Mouse (Mus musculus) gastrocnemius, postnatal 10 days (tissue): ENCODE measurements around the gene Selenow. TPM values are rescaled to one million over a fixed set of nuclear protein-coding genes. Genes with fewer than 3 reads are reported as not detected.
"Not testable (repeated sequence)": the region's sequence is repeated elsewhere in the genome, so short reads cannot be mapped to it uniquely, and the experiment has no call there.

Experiments used
- DNase-seq: peaks from one replicate; pipeline ENCODE4 v3.0.0; 2021; ENCODE audit warnings: mixed read lengths
- total RNA-seq, 2 experiments: library from RNA; stranded (reverse); gene quantifications; 2 replicates each; pipeline ENCODE4 v1.2.3; 2021

Gene Selenow
- total RNA-seq, 2 experiments from 2014 or later, result 672 to 685 TPM

DNA sequence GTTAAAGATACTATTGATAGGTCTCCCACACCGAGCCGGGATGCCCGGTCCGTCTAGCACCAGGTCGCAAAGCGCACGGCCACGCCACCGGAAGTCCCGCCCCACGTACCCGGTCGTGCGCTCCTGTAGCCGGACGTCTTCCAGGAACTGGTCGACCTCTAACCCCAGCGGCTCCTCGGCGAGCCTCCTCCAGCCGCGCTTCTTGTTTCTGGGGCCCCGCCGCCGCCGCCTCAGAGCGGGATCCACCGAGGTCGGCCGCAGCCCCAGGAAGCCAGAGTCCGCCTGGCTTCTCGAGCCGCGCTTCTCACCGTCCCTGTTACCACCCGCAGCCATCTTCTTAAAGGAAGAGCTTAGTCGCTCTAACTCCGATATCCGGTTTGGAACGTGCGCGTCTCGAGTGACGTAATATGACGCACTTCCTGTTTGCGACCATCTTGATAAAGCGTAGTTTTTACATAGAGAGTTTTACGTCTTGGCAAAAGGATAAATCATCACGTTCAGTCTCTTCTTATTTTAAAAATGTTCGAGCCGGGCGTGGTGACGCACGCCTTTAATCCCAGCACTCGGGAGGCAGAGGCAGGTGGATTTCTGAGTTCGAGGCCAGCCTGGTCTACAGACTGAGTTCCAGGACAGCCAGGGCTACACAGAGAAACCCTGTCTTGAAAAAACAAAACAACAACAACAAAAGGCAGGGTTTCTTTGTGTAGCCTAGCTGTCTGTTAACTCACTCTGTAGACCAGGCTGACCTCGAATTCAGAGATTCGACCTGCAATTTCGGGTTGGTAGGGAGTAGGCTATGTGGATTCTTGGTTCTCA lies 23.7 kb upstream of the Selenow start, which contains the start of gene Nop53:
TSS of gene Nop53 (minus strand) at position 354 of the 816 bp plus-strand sequence.
- peak; percentile 90 for DNase-seq

- no peak for DNase-seq
Observed at GRCm38 (mm10) chr7:15945211-15945610, 23.0 kb upstream of the Selenow start.

DNA sequence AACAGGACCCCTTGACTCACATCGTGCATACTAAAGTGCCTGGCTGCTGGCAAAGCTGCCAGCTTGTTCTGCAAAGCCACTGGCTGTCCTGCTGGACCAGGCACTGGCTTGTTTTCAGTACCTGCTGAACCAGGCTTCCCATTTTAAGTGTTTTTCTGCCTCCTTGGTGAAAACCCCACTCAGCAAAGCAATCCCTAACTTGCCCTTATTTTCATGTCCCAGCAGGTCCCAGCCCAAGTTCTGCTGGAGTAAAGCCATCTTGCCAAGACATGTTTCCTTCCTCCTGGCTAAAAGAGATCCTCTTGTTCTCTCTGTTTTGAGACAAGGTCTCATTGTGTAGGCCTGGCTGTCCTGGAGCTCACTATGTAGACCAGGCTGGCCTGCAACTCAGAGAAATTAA lies 22.1 kb upstream of the Selenow start:
- no peak for DNase-seq

GRCm38 (mm10) chr7:15938621-15939020 lies 16.4 kb upstream of the Selenow start:
- no peak for DNase-seq

- DNase-seq, result no peak
Observed at GRCm38 (mm10) chr7:15937491-15937890, 15.3 kb upstream of the Selenow start.

GRCm38 (mm10) chr7:15933437-15934359 lies 11.5 kb upstream of the Selenow start:
- DNase-seq, result peak; percentile 28

DNA sequence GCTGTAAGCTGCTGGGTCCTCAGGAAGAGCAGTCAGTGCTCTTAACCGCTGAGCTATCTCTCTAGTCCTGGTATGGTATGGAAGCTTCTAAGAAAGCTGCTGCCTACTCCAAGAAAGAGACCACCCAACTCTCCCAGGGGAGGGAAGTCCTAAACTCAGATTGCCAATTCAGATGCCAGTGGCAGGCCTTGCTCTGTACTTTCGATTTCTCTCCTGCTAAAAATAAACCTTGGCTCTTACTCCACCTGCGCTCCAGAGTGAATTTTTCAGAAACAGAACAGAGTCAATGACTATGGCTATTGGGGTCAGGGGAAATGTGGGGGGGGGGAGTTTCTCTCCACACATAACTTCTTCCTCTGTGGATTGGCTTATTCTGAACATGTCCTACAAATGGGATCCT lies 9.4 kb upstream of the Selenow start:
- DNase-seq, result no peak

- DNase-seq, result no peak
Observed at GRCm38 (mm10) chr7:15930543-15930942, 8.3 kb upstream of the Selenow start.

DNA sequence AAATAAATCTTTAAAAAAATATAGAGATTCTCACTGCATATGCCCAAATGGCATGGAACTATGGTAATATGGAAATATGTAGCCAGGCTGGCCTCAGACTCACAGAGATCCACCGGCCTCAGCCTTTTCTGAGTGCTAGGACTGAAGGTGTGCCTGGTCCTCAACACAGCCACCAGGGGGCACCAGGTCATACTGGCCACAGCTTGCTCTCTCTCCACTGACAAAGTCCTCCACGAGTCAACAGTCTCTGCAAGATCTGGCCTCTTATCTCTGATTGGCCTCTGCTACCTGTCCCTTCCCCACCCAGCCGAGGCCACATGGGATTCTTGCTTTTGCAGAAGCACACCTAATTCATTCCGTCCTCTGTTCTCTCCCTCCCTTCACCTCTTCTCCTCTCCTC lies 7.7 kb upstream of the Selenow start:
- peak; percentile 66 for DNase-seq

DNA sequence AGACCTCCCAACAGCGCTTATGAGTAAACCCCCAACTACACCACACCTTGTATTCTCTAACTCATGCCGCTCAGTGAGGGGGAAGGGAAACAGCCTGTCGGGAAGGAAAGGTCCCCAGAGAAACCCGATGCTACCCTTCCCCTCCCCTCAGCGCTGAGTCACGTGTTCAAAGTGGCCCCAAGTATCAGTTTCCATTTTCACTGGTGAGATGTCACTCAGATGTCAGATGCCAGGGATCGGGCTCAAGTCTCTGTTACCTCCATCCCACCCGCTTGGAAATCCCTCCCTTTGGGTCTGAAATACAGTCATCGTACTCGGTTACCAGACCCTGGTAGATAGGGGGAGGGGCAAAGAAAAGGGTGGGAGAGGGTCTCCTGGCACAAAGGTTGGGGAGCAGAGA lies 406 bp downstream of the Selenow start:
- peak; percentile 31 for DNase-seq

GRCm38 (mm10) chr7:15920645-15921190 lies 1.5 kb downstream of the Selenow start:
- no peak for DNase-seq

GRCm38 (mm10) chr7:15919947-15920346 lies 2.3 kb downstream of the Selenow start:
- DNase-seq, result no peak

GRCm38 (mm10) chr7:15918371-15918770 lies 3.8 kb downstream of the Selenow start:
- no peak for DNase-seq

- DNase-seq, result no peak
Observed at GRCm38 (mm10) chr7:15916996-15917395, 5.2 kb downstream of the Selenow start.

GRCm38 (mm10) chr7:15916134-15916723 lies 6.0 kb downstream of the Selenow start:
- DNase-seq, result no peak

DNA sequence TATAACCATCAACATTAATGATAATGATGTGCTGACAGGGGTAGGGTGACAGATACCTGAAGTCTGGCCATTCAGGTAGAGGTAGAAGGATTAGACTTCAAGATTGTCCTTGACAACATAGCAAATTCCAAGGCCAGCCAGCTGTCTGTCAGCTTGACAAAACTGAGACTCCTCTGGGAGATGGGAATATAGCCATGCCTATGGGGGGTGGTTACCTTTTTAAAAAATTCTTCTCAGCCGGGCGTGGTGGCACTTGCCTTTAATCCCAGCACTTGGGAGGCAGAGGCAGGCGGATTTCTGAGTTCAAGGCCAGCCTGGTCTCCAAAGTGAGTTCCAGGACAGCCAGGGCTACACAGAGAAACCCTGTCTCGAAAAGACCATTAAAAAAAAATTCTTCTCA lies 6.5 kb downstream of the Selenow start:
- DNase-seq, result not testable (repeated sequence)

- DNase-seq, result no peak
Observed at GRCm38 (mm10) chr7:15914751-15915150, 7.5 kb downstream of the Selenow start.

- peak; percentile 41 for DNase-seq
Observed at GRCm38 (mm10) chr7:15914252-15914651, 8.0 kb downstream of the Selenow start.

DNA sequence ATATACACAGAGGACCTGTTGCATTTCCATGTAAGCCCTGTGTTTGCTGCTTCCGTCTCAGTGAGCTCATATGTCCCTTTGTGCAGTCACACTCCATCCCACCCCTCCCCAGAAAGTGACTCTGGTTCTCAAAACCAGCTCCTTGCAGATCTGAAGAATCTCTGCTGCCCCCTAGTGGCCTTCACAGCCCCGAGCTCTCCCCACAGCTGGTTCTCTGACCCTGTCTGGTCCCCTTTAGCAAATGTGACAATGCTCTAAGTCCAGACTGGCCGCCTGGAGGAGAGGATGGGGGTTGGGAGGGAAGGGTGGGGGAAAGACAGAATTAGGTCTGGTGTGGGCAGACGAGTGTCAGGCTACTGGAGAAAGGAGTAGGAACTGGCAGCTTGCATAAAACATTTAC lies 10.0 kb downstream of the Selenow start:
- DNase-seq, result peak; percentile 81

DNA sequence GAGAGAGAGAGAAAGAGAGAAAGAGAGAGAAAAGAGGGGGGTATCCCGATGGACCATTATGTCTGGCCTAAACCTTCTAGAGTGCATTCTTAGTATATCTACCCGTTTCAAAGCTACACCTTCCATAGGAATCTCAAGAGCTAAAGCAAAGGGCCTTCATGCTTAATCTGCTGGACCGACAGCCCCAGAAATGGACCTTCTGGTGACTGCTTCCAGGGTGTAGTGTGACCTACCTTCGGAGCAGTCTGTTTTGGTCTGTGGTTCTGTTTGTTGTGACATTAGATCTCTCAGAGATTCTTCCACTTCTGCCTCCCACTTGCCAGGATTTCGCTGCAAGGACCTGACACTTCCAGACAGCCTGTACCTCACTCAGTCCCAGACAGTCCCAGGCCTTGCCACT lies 11.7 kb downstream of the Selenow start:
- no peak for DNase-seq

DNA sequence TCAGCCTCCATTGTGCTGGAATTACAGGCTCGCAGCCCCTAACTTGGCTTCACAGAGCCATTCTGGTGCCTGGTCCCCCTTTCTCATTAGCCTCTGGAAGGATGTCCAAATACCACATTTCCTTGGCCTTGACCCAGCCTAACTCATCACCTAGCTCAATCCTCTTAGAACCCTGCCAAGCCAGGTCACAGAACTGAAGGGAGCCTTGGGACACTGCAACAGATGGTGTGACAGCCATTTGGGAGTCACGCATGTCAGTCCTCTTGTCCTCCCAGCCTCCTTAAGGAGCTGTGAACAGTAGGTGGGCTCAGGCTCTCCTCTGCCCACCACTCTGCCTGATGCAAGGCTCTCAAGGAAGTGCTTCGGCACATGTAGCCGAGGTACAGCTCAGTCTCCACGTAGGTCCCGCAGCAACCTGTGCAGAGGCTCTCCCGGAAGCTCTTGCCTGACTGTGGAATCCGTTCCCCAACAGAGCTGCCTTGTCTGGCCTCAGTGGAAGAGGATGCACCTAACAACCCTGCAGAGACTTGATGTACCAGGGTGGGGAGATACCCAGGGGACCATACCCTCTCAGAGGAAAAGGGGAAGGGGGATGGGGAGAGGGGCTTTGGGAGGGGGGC lies 14.1 kb downstream of the Selenow start:
- no peak for DNase-seq

DNA sequence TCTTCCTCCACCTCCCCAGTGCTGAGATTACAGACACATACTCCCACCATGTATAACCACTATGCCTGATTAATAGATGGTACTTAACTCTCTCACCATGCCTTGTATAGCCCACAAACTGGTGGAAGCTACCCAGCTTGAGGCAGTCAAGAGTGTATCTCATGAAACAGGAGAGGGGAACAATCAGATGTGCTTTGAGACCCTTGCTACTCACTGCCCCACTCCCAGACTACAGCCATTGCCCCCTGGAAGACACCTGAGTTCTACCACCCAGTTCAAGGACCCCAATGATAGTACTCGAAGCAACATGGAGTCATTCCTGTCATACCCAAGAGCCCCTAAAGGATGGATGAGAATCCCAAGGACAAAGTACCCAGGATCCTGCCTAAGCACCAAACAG lies 15.6 kb downstream of the Selenow start:
- no peak for DNase-seq
